Mouse (Mus musculus): Measurements from ENCODE around the gene Col6a2. TPM values are rescaled to one million over a fixed set of nuclear protein-coding genes. Genes with fewer than 3 reads are reported as not detected.
A peak's percentile ranks its signal among the peaks of the same experiment; 100 is the strongest.

Col6a2 gene
- polyA plus RNA-seq, 1 experiment from 2014 or later: 184 TPM

GRCm38 (mm10) chr10:76630657-76631056, 7.2 kb upstream of the Col6a2 start:
- H3K27me3 ChIP-seq (replicated peaks; ENCODE audit: control insufficient read depth, insufficient read depth, low read length): no peaks in the 10 kb centered on the region
- no peaks in the 10 kb centered on the region for H3K36me3 ChIP-seq (ENCODE audit: control insufficient read depth, insufficient read depth, low read length)
- ATAC-seq (replicated peaks; ENCODE audit: low FRiP score, low TSS enrichment, low read depth): no peak
- H3K4me3 ChIP-seq (ENCODE audit: low read depth, low read length): no peak overlapping the region
- DNase-seq (ENCODE audit: low spot score): no peak
- WGBS: 93% methylated on average over 1 of the region's 1 CpGs
- peak overlapping the region; percentile 64; the same call in 1 of the 2 replicates for H3K27ac ChIP-seq (ENCODE audit: low read depth)
- H3K4me2 ChIP-seq (ENCODE audit: low read length): no peak overlapping the region
- H3K9me3 ChIP-seq (ENCODE audit: control insufficient read depth, low read length): no peaks in the 10 kb centered on the region
- H3K4me1 ChIP-seq (replicated peaks; ENCODE audit: control insufficient read depth, insufficient read depth, low read length): peaks cover 11% of the 10 kb centered on the region
- H3K9ac ChIP-seq (ENCODE audit: low read length): no peak overlapping the region

GRCm38 (mm10) chr10:76627714-76628113, 4.3 kb upstream of the Col6a2 start:
- peak overlapping the region; percentile 39 for H3K27ac ChIP-seq (ENCODE audit: low read depth)
- ATAC-seq (replicated peaks; ENCODE audit: low FRiP score, low TSS enrichment, low read depth) (no peak), DNase-seq (ENCODE audit: low spot score) (no peak)
- no peaks in the 10 kb centered on the region for H3K36me3 ChIP-seq (ENCODE audit: control insufficient read depth, insufficient read depth, low read length)
- WGBS: 42% methylated on average over 5 of the region's 5 CpGs
- no peak overlapping the region for H3K9ac ChIP-seq (ENCODE audit: low read length)
- H3K4me3 ChIP-seq (ENCODE audit: low read depth, low read length): no peak overlapping the region
- no peaks in the 10 kb centered on the region for H3K9me3 ChIP-seq (ENCODE audit: control insufficient read depth, low read length)
- peaks cover 18% of the 10 kb centered on the region for H3K4me1 ChIP-seq (replicated peaks; ENCODE audit: control insufficient read depth, insufficient read depth, low read length)
- no peaks in the 10 kb centered on the region for H3K27me3 ChIP-seq (replicated peaks; ENCODE audit: control insufficient read depth, insufficient read depth, low read length)
- no peak overlapping the region for H3K4me2 ChIP-seq (ENCODE audit: low read length)

DNA sequence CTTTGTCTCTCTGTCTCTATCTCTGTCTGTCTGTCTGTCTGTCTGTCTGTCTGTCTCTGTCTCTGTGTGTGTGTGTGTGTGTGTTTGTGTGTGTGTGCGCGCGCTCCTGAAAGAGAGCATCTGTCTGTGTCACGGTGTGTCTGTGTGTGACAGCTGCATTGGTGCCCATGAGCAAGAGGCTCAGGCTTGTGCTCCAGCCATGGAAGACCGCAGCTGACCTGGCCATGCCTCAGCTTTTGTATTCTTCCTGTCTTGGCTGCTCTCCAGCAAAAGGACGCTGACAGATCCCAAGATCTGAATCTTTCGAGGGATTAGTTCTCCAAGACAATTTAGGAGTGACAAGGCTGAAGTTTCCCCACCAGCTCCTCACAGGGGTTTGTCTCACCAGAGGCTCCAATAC, 1.5 kb upstream of the Col6a2 start:
- Histone ChIP-seq H3K27ac (ENCODE audit: low read depth) (no peak overlapping the region), H3K9me3 (ENCODE audit: control insufficient read depth, low read length) (no peaks in the 10 kb centered on the region), H3K4me1 (replicated peaks; ENCODE audit: control insufficient read depth, insufficient read depth, low read length) (peaks cover 18% of the 10 kb centered on the region), H3K36me3 (ENCODE audit: control insufficient read depth, insufficient read depth, low read length) (no peaks in the 10 kb centered on the region), H3K4me2 (ENCODE audit: low read length) (no peak overlapping the region), H3K27me3 (replicated peaks; ENCODE audit: control insufficient read depth, insufficient read depth, low read length) (no peaks in the 10 kb centered on the region), H3K4me3 (ENCODE audit: low read depth, low read length) (no peak overlapping the region), H3K9ac (ENCODE audit: low read length) (no peak overlapping the region)
- ATAC-seq (replicated peaks; ENCODE audit: low FRiP score, low TSS enrichment, low read depth) (no peak), DNase-seq (ENCODE audit: low spot score) (no peak)
- WGBS: 63% methylated on average over 7 of the region's 7 CpGs

DNA sequence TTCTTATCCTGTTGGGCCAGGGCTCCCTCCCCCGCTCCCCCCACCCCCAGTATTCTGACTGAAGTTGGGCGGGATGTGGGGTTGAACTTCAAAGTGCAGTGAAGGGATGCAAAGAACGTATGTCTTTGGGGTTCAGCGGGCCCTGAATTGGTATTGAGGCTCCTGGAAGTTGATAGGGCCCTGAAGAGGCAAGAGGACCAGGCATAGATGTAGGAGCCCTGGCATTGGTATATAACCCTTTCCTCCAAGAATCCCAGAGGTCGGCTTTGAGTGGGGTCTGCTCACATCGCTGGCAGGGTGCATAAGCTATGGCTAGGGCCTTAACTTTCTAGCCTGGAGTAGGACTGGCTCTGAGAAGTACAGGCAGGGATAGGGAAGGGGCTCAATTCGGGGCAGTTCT, 304 bp upstream of the Col6a2 start:
- Histone ChIP-seq H3K4me1 (replicated peaks; ENCODE audit: control insufficient read depth, insufficient read depth, low read length) (peaks cover 18% of the 10 kb centered on the region), H3K9me3 (ENCODE audit: control insufficient read depth, low read length) (no peaks in the 10 kb centered on the region), H3K27ac (ENCODE audit: low read depth) (peak overlapping the region; percentile 85), H3K36me3 (ENCODE audit: control insufficient read depth, insufficient read depth, low read length) (0 out of 2 replicates have a peak, but pooled peaks cover 3% of the 10 kb centered on the region), H3K27me3 (replicated peaks; ENCODE audit: control insufficient read depth, insufficient read depth, low read length) (no peaks in the 10 kb centered on the region), H3K9ac (ENCODE audit: low read length) (no peak overlapping the region; the same call in 1 of the 2 replicates), H3K4me3 (ENCODE audit: low read depth, low read length) (no peak overlapping the region), H3K4me2 (ENCODE audit: low read length) (peak overlapping the region; percentile 80)
- ATAC-seq (replicated peaks; ENCODE audit: low FRiP score, low TSS enrichment, low read depth) (no peak; the same call in 1 of the 2 replicates), DNase-seq (ENCODE audit: low spot score) (no peak)
- 16% methylated on average over 7 of the region's 7 CpGs for WGBS

GRCm38 (mm10) chr10:76622411-76622810, 1.0 kb downstream of the Col6a2 start:
- Histone ChIP-seq H3K4me3 (ENCODE audit: low read depth, low read length) (peak overlapping the region; percentile 61), H3K27me3 (replicated peaks; ENCODE audit: control insufficient read depth, insufficient read depth, low read length) (no peaks in the 10 kb centered on the region), H3K27ac (ENCODE audit: low read depth) (peak overlapping the region; percentile 85; the same call in 1 of the 2 replicates), H3K4me2 (ENCODE audit: low read length) (peak overlapping the region; percentile 80), H3K9me3 (ENCODE audit: control insufficient read depth, low read length) (no peaks in the 10 kb centered on the region), H3K4me1 (replicated peaks; ENCODE audit: control insufficient read depth, insufficient read depth, low read length) (peaks cover 18% of the 10 kb centered on the region), H3K9ac (ENCODE audit: low read length) (peak overlapping the region; percentile 67), H3K36me3 (ENCODE audit: control insufficient read depth, insufficient read depth, low read length) (0 out of 2 replicates have a peak, but pooled peaks cover 6% of the 10 kb centered on the region)
- WGBS: 64% methylated on average over 4 of the region's 4 CpGs
- DNase-seq (ENCODE audit: low spot score): no peak
- ATAC-seq (replicated peaks; ENCODE audit: low FRiP score, low TSS enrichment, low read depth): no peak

- Histone ChIP-seq H3K4me3 (ENCODE audit: low read depth, low read length) (no peak overlapping the region), H3K4me2 (ENCODE audit: low read length) (no peak overlapping the region), H3K4me1 (replicated peaks; ENCODE audit: control insufficient read depth, insufficient read depth, low read length) (no peaks in the 10 kb centered on the region), H3K36me3 (ENCODE audit: control insufficient read depth, insufficient read depth, low read length) (peaks cover 79% of the 10 kb centered on the region), H3K9ac (ENCODE audit: low read length) (no peak overlapping the region), H3K27me3 (replicated peaks; ENCODE audit: control insufficient read depth, insufficient read depth, low read length) (no peaks in the 10 kb centered on the region), H3K27ac (ENCODE audit: low read depth) (no peak overlapping the region), H3K9me3 (ENCODE audit: control insufficient read depth, low read length) (no peaks in the 10 kb centered on the region)
- DNase-seq (ENCODE audit: low spot score): no peak
- WGBS: 82% methylated on average over 7 of the region's 7 CpGs
- no peak for ATAC-seq (replicated peaks; ENCODE audit: low FRiP score, low TSS enrichment, low read depth)
Measured at GRCm38 (mm10) chr10:76612473-76612872, 11.0 kb downstream of the Col6a2 start.

GRCm38 (mm10) chr10:76602690-76603089, 20.7 kb downstream of the Col6a2 start:
- no peak overlapping the region for H3K27ac ChIP-seq (ENCODE audit: low read depth)
- ATAC-seq (replicated peaks; ENCODE audit: low FRiP score, low TSS enrichment, low read depth): no peak
- H3K9ac ChIP-seq (ENCODE audit: low read length): no peak overlapping the region
- H3K4me2 ChIP-seq (ENCODE audit: low read length): no peak overlapping the region
- H3K27me3 ChIP-seq (replicated peaks; ENCODE audit: control insufficient read depth, insufficient read depth, low read length): no peaks in the 10 kb centered on the region
- no peaks in the 10 kb centered on the region for H3K9me3 ChIP-seq (ENCODE audit: control insufficient read depth, low read length)
- no peak overlapping the region for H3K4me3 ChIP-seq (ENCODE audit: low read depth, low read length)
- 82% methylated on average over 3 of the region's 3 CpGs for WGBS
- no peaks in the 10 kb centered on the region for H3K4me1 ChIP-seq (replicated peaks; ENCODE audit: control insufficient read depth, insufficient read depth, low read length)
- peaks cover 90% of the 10 kb centered on the region for H3K36me3 ChIP-seq (ENCODE audit: control insufficient read depth, insufficient read depth, low read length)
- DNase-seq (ENCODE audit: low spot score): no peak

DNA sequence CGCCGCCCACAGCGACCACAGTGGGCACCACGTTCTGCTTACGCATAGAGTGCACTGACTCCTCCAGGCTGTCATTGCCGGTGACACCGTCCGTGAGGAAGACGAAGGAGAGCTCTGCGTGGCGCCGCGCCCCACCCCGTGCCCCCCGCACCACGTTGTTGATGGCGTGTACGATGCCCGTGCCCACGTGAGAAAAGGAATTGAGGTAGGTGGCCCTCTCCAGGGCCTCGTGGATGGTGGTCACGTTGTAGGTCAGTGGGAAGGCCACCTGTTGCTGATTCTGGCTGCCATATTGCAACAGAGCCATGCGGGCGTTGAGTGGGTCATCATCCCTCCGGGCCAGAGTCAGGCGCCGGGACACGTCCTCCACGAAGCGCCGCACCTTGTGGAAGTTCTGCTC, 27.1 kb downstream of the Col6a2 start:
- Histone ChIP-seq H3K36me3 (ENCODE audit: control insufficient read depth, insufficient read depth, low read length) (peaks cover 29% of the 10 kb centered on the region), H3K27ac (ENCODE audit: low read depth) (no peak overlapping the region), H3K4me2 (ENCODE audit: low read length) (no peak overlapping the region), H3K4me3 (ENCODE audit: low read depth, low read length) (no peak overlapping the region), H3K9me3 (ENCODE audit: control insufficient read depth, low read length) (no peaks in the 10 kb centered on the region), H3K9ac (ENCODE audit: low read length) (no peak overlapping the region), H3K27me3 (replicated peaks; ENCODE audit: control insufficient read depth, insufficient read depth, low read length) (no peaks in the 10 kb centered on the region), H3K4me1 (replicated peaks; ENCODE audit: control insufficient read depth, insufficient read depth, low read length) (no peaks in the 10 kb centered on the region)
- no peak for DNase-seq (ENCODE audit: low spot score)
- no peak for ATAC-seq (replicated peaks; ENCODE audit: low FRiP score, low TSS enrichment, low read depth)
- 88% methylated on average over 31 of the region's 31 CpGs for WGBS

- ATAC-seq (replicated peaks; ENCODE audit: low FRiP score, low TSS enrichment, low read depth) (no peak), DNase-seq (ENCODE audit: low spot score) (no peak)
- H3K36me3 ChIP-seq (ENCODE audit: control insufficient read depth, insufficient read depth, low read length): no peaks in the 10 kb centered on the region
- H3K27me3 ChIP-seq (replicated peaks; ENCODE audit: control insufficient read depth, insufficient read depth, low read length): no peaks in the 10 kb centered on the region
- no peaks in the 10 kb centered on the region for H3K4me1 ChIP-seq (replicated peaks; ENCODE audit: control insufficient read depth, insufficient read depth, low read length)
- no peak overlapping the region for H3K4me3 ChIP-seq (ENCODE audit: low read depth, low read length)
- H3K4me2 ChIP-seq (ENCODE audit: low read length): no peak overlapping the region
- H3K9ac ChIP-seq (ENCODE audit: low read length): no peak overlapping the region
- 77% methylated on average over 11 of the region's 11 CpGs for WGBS
- no peak overlapping the region for H3K27ac ChIP-seq (ENCODE audit: low read depth)
- no peaks in the 10 kb centered on the region for H3K9me3 ChIP-seq (ENCODE audit: control insufficient read depth, low read length)
Measured at GRCm38 (mm10) chr10:76590197-76590596, 33.2 kb downstream of the Col6a2 start.

Measured in intestine, embryonic 14.5 days (tissue).